Mouse (Mus musculus): ENCODE results near the gene Crip3. TPM values are rescaled to one million over a fixed set of nuclear protein-coding genes. Genes with fewer than 3 reads are reported as not detected.

Crip3 gene
- polyA plus RNA-seq (2012): not detected in 2 replicates

- H3K9me3 ChIP-seq (ENCODE audit: control insufficient read depth, low read length): no peaks in the 10 kb centered on the region
- H3K27me3 ChIP-seq (ENCODE audit: control insufficient read depth): peaks cover 14% of the 10 kb centered on the region
- no peak within 1 kb of the TSS for H3K4me3 ChIP-seq (replicated peaks)
- no peaks in the 10 kb centered on the region for H3K36me3 ChIP-seq (ENCODE audit: control insufficient read depth)
- TF ChIP-seq GATA1 (IDR thresholded peaks at IDR 0.05; ENCODE audit: low read length) (no peak), TAL1 (IDR thresholded peaks at IDR 0.05; ENCODE audit: low read length) (no peak)
- no peaks in the 10 kb centered on the region for H3K4me1 ChIP-seq (ENCODE audit: control insufficient read depth)
These were observed at the start of gene Crip3 for GRCm38 (mm10) chr17:46428761-46429414. Gene Crip3 (plus strand): TSS chr17:46428926.

DNA sequence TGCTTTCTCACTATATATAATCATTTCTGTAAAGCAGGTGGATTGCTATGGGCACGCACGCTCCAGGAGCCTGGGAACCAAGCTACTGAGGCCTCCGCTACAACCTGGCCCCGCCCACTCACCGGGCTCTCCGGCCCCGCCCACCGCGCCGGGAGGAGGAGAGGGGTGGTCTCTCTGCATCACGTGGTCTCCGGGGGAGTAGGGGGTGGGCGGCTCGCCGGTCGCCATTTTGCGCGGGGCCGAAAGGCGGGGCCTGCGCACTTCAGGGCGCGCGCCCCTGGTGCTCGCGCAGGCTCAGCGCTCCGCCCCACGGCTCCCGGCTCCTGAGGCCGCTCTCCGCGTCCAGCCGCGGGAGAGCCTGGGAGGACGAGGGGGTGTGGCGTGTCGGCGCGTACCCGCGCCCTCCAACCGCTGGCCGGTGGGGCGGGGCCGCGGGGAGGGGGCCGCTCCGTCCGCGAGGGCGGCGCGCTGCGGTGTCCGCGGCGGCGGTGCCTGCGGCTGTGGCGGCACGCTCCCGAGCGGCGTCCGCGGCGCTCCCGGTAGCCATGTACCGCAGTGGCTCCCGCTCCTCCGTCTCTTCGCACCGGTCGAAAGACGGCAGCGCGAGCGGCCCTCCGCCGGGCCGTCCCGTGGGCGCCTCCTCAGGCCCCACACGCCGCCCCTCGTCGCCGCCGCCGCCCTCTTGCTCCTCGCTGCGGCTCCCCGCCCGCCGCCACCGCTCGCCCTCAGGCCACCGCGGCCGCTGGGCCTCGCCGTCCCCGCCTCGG, 45.2 kb upstream of the Crip3 start, which contains the start of gene Zfp318:
Gene Zfp318 (plus strand): TSS at position 438 of the 767 bp plus-strand sequence.
- H3K36me3 ChIP-seq (ENCODE audit: control insufficient read depth): peaks cover 3% of the 10 kb centered on the region
- TF ChIP-seq TAL1 (IDR thresholded peaks at IDR 0.05; ENCODE audit: low read length) (no peak), GATA1 (IDR thresholded peaks at IDR 0.05; ENCODE audit: low read length) (no peak)

GRCm38 (mm10) chr17:46384061-46384801, 44.5 kb upstream of the Crip3 start:
- Histone ChIP-seq H3K9me3 (ENCODE audit: control insufficient read depth, low read length) (no peaks in the 10 kb centered on the region), H3K36me3 (ENCODE audit: control insufficient read depth) (peaks cover 3% of the 10 kb centered on the region), H3K4me3 (replicated peaks) (peak overlapping the region; percentile 81), H3K4me1 (ENCODE audit: control insufficient read depth) (peaks cover 25% of the 10 kb centered on the region), H3K27me3 (ENCODE audit: control insufficient read depth) (peaks cover 21% of the 10 kb centered on the region)
- no peak for TF ChIP-seq GATA1 (IDR thresholded peaks at IDR 0.05; ENCODE audit: low read length)
- no peak for TF ChIP-seq TAL1 (IDR thresholded peaks at IDR 0.05; ENCODE audit: low read length)

More for the DNA sequence above, 45.2 kb upstream of the Crip3 start, which contains the start of gene Zfp318:
- H3K27me3 ChIP-seq (ENCODE audit: control insufficient read depth): peaks cover 21% of the 10 kb centered on the region
- H3K4me3 ChIP-seq (replicated peaks): peak within 1 kb of the TSS; percentile 81
- no peaks in the 10 kb centered on the region for H3K9me3 ChIP-seq (ENCODE audit: control insufficient read depth, low read length)
- H3K4me1 ChIP-seq (ENCODE audit: control insufficient read depth): peaks cover 25% of the 10 kb centered on the region

DNA sequence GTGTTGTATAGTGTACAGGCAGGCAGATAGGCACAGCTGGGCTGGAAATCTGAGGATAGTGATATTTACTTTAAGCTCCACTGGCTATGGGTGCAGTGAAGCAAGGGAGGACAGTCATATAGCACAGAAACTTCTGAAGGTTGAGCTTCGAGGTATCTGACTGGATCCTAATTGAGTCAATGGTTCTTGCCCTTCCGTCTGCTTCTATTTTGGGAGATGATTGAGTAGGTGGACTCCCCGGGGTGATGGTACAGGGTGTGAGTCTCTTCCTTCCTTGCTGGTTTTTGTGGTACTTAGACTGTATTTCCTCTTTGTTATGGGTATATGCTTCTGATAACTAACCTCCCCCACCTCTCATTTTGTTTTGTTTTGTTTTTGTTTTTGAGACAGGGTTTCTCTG, 40.5 kb upstream of the Crip3 start:
- Histone ChIP-seq H3K4me1 (ENCODE audit: control insufficient read depth) (peaks cover 18% of the 10 kb centered on the region), H3K9me3 (ENCODE audit: control insufficient read depth, low read length) (no peaks in the 10 kb centered on the region), H3K27me3 (ENCODE audit: control insufficient read depth) (peaks cover 21% of the 10 kb centered on the region), H3K36me3 (ENCODE audit: control insufficient read depth) (peaks cover 5% of the 10 kb centered on the region), H3K4me3 (replicated peaks) (no peak overlapping the region)
- no peak for TF ChIP-seq TAL1 (IDR thresholded peaks at IDR 0.05; ENCODE audit: low read length)
- TF ChIP-seq GATA1 (IDR thresholded peaks at IDR 0.05; ENCODE audit: low read length): no peak

DNA sequence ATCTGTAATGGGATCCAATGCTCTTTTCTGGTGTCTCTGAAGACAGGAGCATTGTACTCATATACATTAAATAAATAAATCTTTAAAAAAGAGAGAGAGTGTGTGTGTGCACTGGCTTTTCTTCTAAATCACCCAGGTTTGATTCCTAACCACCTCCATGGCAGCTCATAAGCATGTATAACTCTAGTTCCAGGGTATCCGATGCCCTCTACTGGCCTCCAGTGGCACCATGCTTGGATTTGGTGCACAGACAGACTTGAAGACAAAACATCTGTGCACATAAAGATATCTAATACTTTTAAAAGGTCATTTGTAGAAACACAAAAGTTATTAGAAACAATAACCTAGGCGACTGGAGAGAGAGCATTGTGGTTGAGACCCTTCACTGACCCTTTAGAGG, 35.7 kb upstream of the Crip3 start:
- TF ChIP-seq TAL1 (IDR thresholded peaks at IDR 0.05; ENCODE audit: low read length): no peak
- TF ChIP-seq GATA1 (IDR thresholded peaks at IDR 0.05; ENCODE audit: low read length): no peak
- Histone ChIP-seq H3K27me3 (ENCODE audit: control insufficient read depth) (no peaks in the 10 kb centered on the region), H3K4me1 (ENCODE audit: control insufficient read depth) (no peaks in the 10 kb centered on the region), H3K36me3 (ENCODE audit: control insufficient read depth) (peaks cover 7% of the 10 kb centered on the region), H3K9me3 (ENCODE audit: control insufficient read depth, low read length) (no peaks in the 10 kb centered on the region), H3K4me3 (replicated peaks) (no peak overlapping the region)

- no peak for TF ChIP-seq GATA1 (IDR thresholded peaks at IDR 0.05; ENCODE audit: low read length)
- TF ChIP-seq TAL1 (IDR thresholded peaks at IDR 0.05; ENCODE audit: low read length): no peak
- no peaks in the 10 kb centered on the region for H3K9me3 ChIP-seq (ENCODE audit: control insufficient read depth, low read length)
- no peak overlapping the region for H3K4me3 ChIP-seq (replicated peaks)
- H3K27me3 ChIP-seq (ENCODE audit: control insufficient read depth): no peaks in the 10 kb centered on the region
- H3K36me3 ChIP-seq (ENCODE audit: control insufficient read depth): peaks cover 14% of the 10 kb centered on the region
- H3K4me1 ChIP-seq (ENCODE audit: control insufficient read depth): no peaks in the 10 kb centered on the region
These were observed 34.1 kb upstream of the Crip3 start for GRCm38 (mm10) chr17:46394631-46395030.

GRCm38 (mm10) chr17:46408478-46408877, 20.2 kb upstream of the Crip3 start:
- peaks cover 30% of the 10 kb centered on the region for H3K36me3 ChIP-seq (ENCODE audit: control insufficient read depth)
- H3K4me3 ChIP-seq (replicated peaks): no peak overlapping the region
- no peaks in the 10 kb centered on the region for H3K9me3 ChIP-seq (ENCODE audit: control insufficient read depth, low read length)
- no peaks in the 10 kb centered on the region for H3K27me3 ChIP-seq (ENCODE audit: control insufficient read depth)
- TF ChIP-seq TAL1 (IDR thresholded peaks at IDR 0.05; ENCODE audit: low read length) (no peak), GATA1 (IDR thresholded peaks at IDR 0.05; ENCODE audit: low read length) (no peak)
- no peaks in the 10 kb centered on the region for H3K4me1 ChIP-seq (ENCODE audit: control insufficient read depth)

- no peaks in the 10 kb centered on the region for H3K9me3 ChIP-seq (ENCODE audit: control insufficient read depth, low read length)
- no peak for TF ChIP-seq GATA1 (IDR thresholded peaks at IDR 0.05; ENCODE audit: low read length)
- no peak for TF ChIP-seq TAL1 (IDR thresholded peaks at IDR 0.05; ENCODE audit: low read length)
- H3K27me3 ChIP-seq (ENCODE audit: control insufficient read depth): no peaks in the 10 kb centered on the region
- H3K4me3 ChIP-seq (replicated peaks): no peak overlapping the region
- H3K4me1 ChIP-seq (ENCODE audit: control insufficient read depth): no peaks in the 10 kb centered on the region
- peaks cover 2% of the 10 kb centered on the region; the same call in 1 of the 2 replicates for H3K36me3 ChIP-seq (ENCODE audit: control insufficient read depth)
These were observed 10.1 kb upstream of the Crip3 start for GRCm38 (mm10) chr17:46418628-46419027.

GRCm38 (mm10) chr17:46419717-46420116, 9.0 kb upstream of the Crip3 start:
- Histone ChIP-seq H3K4me1 (ENCODE audit: control insufficient read depth) (no peaks in the 10 kb centered on the region), H3K27me3 (ENCODE audit: control insufficient read depth) (no peaks in the 10 kb centered on the region)

More at GRCm38 (mm10) chr17:46419717-46420116, 9.0 kb upstream of the Crip3 start:
- H3K4me3 ChIP-seq (replicated peaks): no peak overlapping the region
- TF ChIP-seq GATA1 (IDR thresholded peaks at IDR 0.05; ENCODE audit: low read length) (no peak), TAL1 (IDR thresholded peaks at IDR 0.05; ENCODE audit: low read length) (no peak)
- no peaks in the 10 kb centered on the region for H3K36me3 ChIP-seq (ENCODE audit: control insufficient read depth)
- no peaks in the 10 kb centered on the region for H3K9me3 ChIP-seq (ENCODE audit: control insufficient read depth, low read length)

All from erythroblast, embryonic 14.5 days (primary cell).